Mouse (Mus musculus) lung, adult 18-20 months (tissue): ENCODE data around the gene Insig1.
A peak's percentile ranks its signal among the peaks of the same experiment; 100 is the strongest.

ENCODE experiments used
- DNase-seq, 2 experiments: peaks; one replicate each; pipeline ENCODE4 v3.0.0; 2022; ENCODE audit warnings: mixed read lengths in 2 of 2

Insig1 gene

GRCm38 (mm10) chr5:28065275-28065674, 5.9 kb upstream of the Insig1 start:
- DNase-seq, result no peak

GRCm38 (mm10) chr5:28066311-28066710, 4.9 kb upstream of the Insig1 start:
- DNase-seq, result no peak

GRCm38 (mm10) chr5:28070149-28070827, 875 bp upstream of the Insig1 start:
- DNase-seq, result peak; percentile 35 to 51

GRCm38 (mm10) chr5:28071456-28072223, 477 bp downstream of the Insig1 start:
- DNase-seq, result peak; percentile 91 to 93

- no peak for DNase-seq
Observed at GRCm38 (mm10) chr5:28079431-28079830, 8.3 kb downstream of the Insig1 start.

GRCm38 (mm10) chr5:28081127-28081526, 10.0 kb downstream of the Insig1 start:
- no peak for DNase-seq

GRCm38 (mm10) chr5:28081822-28082221, 10.7 kb downstream of the Insig1 start:
- no peak for DNase-seq

GRCm38 (mm10) chr5:28082312-28082711, 11.1 kb downstream of the Insig1 start:
- no peak for DNase-seq

GRCm38 (mm10) chr5:28082796-28083195, 11.6 kb downstream of the Insig1 start:
- no peak for DNase-seq

- DNase-seq, result no peak
Observed at GRCm38 (mm10) chr5:28084743-28085142, 13.6 kb downstream of the Insig1 start.

GRCm38 (mm10) chr5:28090547-28090946, 19.4 kb downstream of the Insig1 start:
- peak in 1 of 2 experiments; percentile 12 for DNase-seq

- no peak for DNase-seq
Observed at GRCm38 (mm10) chr5:28092327-28092726, 21.2 kb downstream of the Insig1 start.

GRCm38 (mm10) chr5:28093874-28094273, 22.7 kb downstream of the Insig1 start:
- peak; percentile 77 to 80 for DNase-seq

GRCm38 (mm10) chr5:28094393-28094792, 23.2 kb downstream of the Insig1 start:
- no peak for DNase-seq

- DNase-seq, result no peak
Observed at GRCm38 (mm10) chr5:28094846-28095245, 23.7 kb downstream of the Insig1 start.

- no peak for DNase-seq
Observed at GRCm38 (mm10) chr5:28095671-28096070, 24.5 kb downstream of the Insig1 start.

- DNase-seq, result no peak
Observed at GRCm38 (mm10) chr5:28106966-28107365, 35.8 kb downstream of the Insig1 start.

- no peak for DNase-seq
Observed at GRCm38 (mm10) chr5:28107974-28108373, 36.8 kb downstream of the Insig1 start.

GRCm38 (mm10) chr5:28110881-28111280, 39.7 kb downstream of the Insig1 start:
- no peak for DNase-seq

GRCm38 (mm10) chr5:28117251-28117880, 46.2 kb downstream of the Insig1 start:
- no peak for DNase-seq

GRCm38 (mm10) chr5:28117882-28118530, 46.8 kb downstream of the Insig1 start:
- DNase-seq, result peak in 1 of 2 experiments; percentile 8

- DNase-seq, result no peak
Observed at GRCm38 (mm10) chr5:28118531-28118925, 47.4 kb downstream of the Insig1 start.

GRCm38 (mm10) chr5:28119576-28119975, 48.4 kb downstream of the Insig1 start:
- no peak for DNase-seq
